Mouse (Mus musculus): ENCODE data around the gene Fnip2. TPM values are rescaled to one million over a fixed set of nuclear protein-coding genes. Genes with fewer than 3 reads are reported as not detected.

Gene Fnip2
- polyA plus RNA-seq, 1 experiment from 2014 or later = 6.4 TPM

DNA sequence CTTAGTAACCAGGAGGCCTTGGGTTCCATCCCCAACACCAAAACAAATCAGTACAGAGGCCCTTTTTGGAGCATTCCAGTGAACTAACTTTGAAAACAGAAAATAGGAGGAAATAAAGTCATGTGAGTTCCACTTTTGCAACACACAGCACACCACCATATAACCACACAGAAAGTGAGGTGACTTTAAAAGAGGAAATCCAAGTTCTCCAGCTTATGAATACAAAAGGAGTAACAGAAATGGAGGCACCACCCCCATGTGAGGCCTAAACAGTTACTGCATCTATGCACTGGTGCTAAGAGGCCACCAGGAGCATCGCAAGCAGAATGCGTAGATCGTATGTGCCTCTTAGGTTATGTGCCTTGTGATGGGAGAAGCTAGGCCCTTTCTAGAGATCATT is 129.3 kb downstream of the Fnip2 start:
- no peak overlapping the region for H3K4me3 ChIP-seq (replicated peaks)
- ATAC-seq (ENCODE audit: insufficient number of reproducible peaks, insufficient read depth, low FRiP score, low TSS enrichment, low read depth) = no peak
- no peaks in the 10 kb centered on the region for H3K27me3 ChIP-seq
- H3K9me3 ChIP-seq = no peaks in the 10 kb centered on the region
- no peak overlapping the region for H3K27ac ChIP-seq
- H3K36me3 ChIP-seq = no peaks in the 10 kb centered on the region
- 97% methylated on average over 3 of the region's 3 CpGs for WGBS
- no peak overlapping the region for H3K4me2 ChIP-seq
- H3K4me1 ChIP-seq (replicated peaks) = 0 out of 2 replicates have a peak, but pooled peaks cover 5% of the 10 kb centered on the region
- H3K9ac ChIP-seq (replicated peaks) = no peak overlapping the region

DNA sequence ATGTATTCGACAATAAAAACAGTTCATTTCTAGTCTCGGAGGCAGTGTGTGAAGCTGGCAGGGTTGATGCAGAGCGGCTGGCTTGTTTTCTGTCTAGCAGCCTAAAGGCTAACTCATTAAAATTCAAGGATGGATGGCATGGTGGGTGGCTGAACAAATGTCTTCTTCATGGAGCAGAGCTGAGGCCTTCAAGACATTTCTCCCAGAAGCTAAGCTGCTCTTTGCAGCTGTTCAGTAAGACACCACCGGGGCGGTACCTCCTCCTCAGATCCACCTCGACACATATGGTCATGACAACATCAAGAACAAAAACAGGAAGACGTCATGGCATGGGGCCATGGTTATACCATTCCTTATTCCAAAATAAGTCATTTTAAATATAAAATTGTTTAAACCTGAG is 131.4 kb downstream of the Fnip2 start:
- no peaks in the 10 kb centered on the region for H3K27me3 ChIP-seq
- H3K4me1 ChIP-seq (replicated peaks) = 0 out of 2 replicates have a peak, but pooled peaks cover under 1% of the 10 kb centered on the region
- no peak for ATAC-seq (ENCODE audit: insufficient number of reproducible peaks, insufficient read depth, low FRiP score, low TSS enrichment, low read depth)
- H3K4me3 ChIP-seq (replicated peaks) = no peak overlapping the region
- H3K36me3 ChIP-seq = no peaks in the 10 kb centered on the region
- no peak overlapping the region for H3K9ac ChIP-seq (replicated peaks)
- no peak overlapping the region for H3K27ac ChIP-seq
- H3K9me3 ChIP-seq = no peaks in the 10 kb centered on the region
- WGBS = 85% methylated on average over 7 of the region's 7 CpGs
- H3K4me2 ChIP-seq = no peak overlapping the region

DNA sequence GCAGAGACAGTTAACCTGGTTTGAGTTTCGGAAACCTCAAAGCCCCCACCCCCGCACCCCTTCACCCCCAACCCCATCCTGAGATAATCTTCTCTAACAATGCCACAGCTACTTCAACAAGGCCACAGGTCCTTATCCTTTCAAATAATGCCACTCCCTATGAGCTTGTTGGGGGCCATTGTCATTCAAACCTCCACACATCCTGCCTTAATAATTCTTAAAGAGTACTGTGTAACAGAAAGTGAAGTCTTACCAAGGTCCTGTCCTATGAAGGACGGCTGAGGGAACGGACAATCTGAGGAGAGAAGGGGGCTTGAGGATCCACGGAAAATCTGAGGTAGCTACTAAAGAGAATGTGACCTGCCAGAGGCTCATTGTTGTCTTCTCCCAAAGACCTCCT is 132.6 kb downstream of the Fnip2 start:
- no peak overlapping the region for H3K4me2 ChIP-seq
- no peak overlapping the region for H3K4me3 ChIP-seq (replicated peaks)
- no peaks in the 10 kb centered on the region for H3K36me3 ChIP-seq
- 69% methylated on average over 5 of the region's 5 CpGs for WGBS
- H3K9me3 ChIP-seq = no peaks in the 10 kb centered on the region
- H3K4me1 ChIP-seq (replicated peaks) = no peaks in the 10 kb centered on the region
- H3K27ac ChIP-seq = no peak overlapping the region
- no peak for ATAC-seq (ENCODE audit: insufficient number of reproducible peaks, insufficient read depth, low FRiP score, low TSS enrichment, low read depth)
- no peak overlapping the region for H3K9ac ChIP-seq (replicated peaks)
- no peaks in the 10 kb centered on the region for H3K27me3 ChIP-seq

GRCm38 (mm10) chr3:79434436-79434835 is 133.2 kb downstream of the Fnip2 start:
- Histone ChIP-seq H3K27me3 (no peaks in the 10 kb centered on the region), H3K4me1 (replicated peaks) (no peaks in the 10 kb centered on the region), H3K27ac (no peak overlapping the region), H3K4me2 (no peak overlapping the region), H3K36me3 (no peaks in the 10 kb centered on the region), H3K9me3 (no peaks in the 10 kb centered on the region), H3K9ac (replicated peaks) (no peak overlapping the region), H3K4me3 (replicated peaks) (no peak overlapping the region)
- no peak for ATAC-seq (ENCODE audit: insufficient number of reproducible peaks, insufficient read depth, low FRiP score, low TSS enrichment, low read depth)
- 81% methylated on average over 9 of the region's 9 CpGs for WGBS

- H3K9ac ChIP-seq (replicated peaks) = no peak overlapping the region
- no peaks in the 10 kb centered on the region for H3K27me3 ChIP-seq
- H3K36me3 ChIP-seq = no peaks in the 10 kb centered on the region
- no peaks in the 10 kb centered on the region for H3K4me1 ChIP-seq (replicated peaks)
- no peak overlapping the region for H3K4me3 ChIP-seq (replicated peaks)
- no peak overlapping the region for H3K27ac ChIP-seq
- no peaks in the 10 kb centered on the region for H3K9me3 ChIP-seq
- no peak for ATAC-seq (ENCODE audit: insufficient number of reproducible peaks, insufficient read depth, low FRiP score, low TSS enrichment, low read depth)
- no peak overlapping the region for H3K4me2 ChIP-seq
These were observed 134.0 kb downstream of the Fnip2 start for GRCm38 (mm10) chr3:79433593-79433992.

DNA sequence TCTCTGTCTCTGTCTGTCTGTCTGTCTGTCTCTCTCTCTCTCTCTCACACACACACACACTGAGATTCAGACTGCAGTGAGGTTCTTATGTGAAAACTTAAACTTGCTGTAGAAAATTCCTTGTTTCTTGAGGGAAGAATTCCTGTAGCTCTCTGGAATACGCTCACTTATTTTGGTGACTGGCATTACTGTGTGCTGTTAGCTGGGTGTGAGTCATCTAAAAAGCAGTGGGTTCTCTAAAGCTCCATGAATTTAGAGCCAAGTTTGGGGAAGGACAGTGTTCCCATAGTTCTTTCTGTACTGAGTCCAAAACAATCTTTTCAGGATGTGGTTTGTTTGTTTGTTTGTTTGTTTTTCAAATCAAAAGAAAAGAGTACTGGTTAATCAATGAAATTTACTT is 142.2 kb downstream of the Fnip2 start:
- no peak overlapping the region for H3K9ac ChIP-seq (replicated peaks)
- no peaks in the 10 kb centered on the region for H3K9me3 ChIP-seq
- no peak for ATAC-seq (ENCODE audit: insufficient number of reproducible peaks, insufficient read depth, low FRiP score, low TSS enrichment, low read depth)
- no peak overlapping the region for H3K27ac ChIP-seq
- 96% methylated on average over 1 of the region's 1 CpGs for WGBS
- H3K36me3 ChIP-seq = no peaks in the 10 kb centered on the region
- H3K27me3 ChIP-seq = no peaks in the 10 kb centered on the region
- no peak overlapping the region for H3K4me3 ChIP-seq (replicated peaks)
- no peaks in the 10 kb centered on the region for H3K4me1 ChIP-seq (replicated peaks)
- H3K4me2 ChIP-seq = no peak overlapping the region

DNA sequence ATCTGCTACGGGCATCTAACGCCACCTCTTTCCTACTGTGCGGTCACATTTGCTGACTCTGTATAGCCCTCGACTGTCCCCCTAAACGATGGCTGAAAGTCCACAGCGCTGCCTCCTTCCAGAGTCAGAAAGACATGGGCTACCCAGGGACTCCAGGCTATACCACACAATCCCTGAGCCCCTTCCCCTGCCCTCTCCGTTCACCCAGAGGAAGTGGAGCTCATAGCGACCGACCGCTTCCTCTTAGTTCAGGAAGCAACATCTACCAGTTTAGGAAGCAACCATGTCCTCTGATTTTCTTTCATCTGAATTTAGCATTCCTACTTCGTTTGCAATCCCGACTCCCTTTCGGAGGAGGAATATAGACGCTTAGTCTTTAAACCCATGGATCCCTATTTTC is 148.7 kb downstream of the Fnip2 start:
- Histone ChIP-seq H3K27ac (no peak overlapping the region), H3K4me1 (replicated peaks) (no peaks in the 10 kb centered on the region), H3K9me3 (no peaks in the 10 kb centered on the region), H3K4me2 (no peak overlapping the region), H3K27me3 (no peaks in the 10 kb centered on the region), H3K4me3 (replicated peaks) (no peak overlapping the region), H3K9ac (replicated peaks) (no peak overlapping the region), H3K36me3 (no peaks in the 10 kb centered on the region)
- WGBS = 88% methylated on average over 14 of the region's 14 CpGs
- ATAC-seq (ENCODE audit: insufficient number of reproducible peaks, insufficient read depth, low FRiP score, low TSS enrichment, low read depth) = no peak

- Histone ChIP-seq H3K27me3 (no peaks in the 10 kb centered on the region), H3K9ac (replicated peaks) (no peak overlapping the region), H3K27ac (no peak overlapping the region), H3K4me3 (replicated peaks) (no peak overlapping the region), H3K36me3 (no peaks in the 10 kb centered on the region), H3K4me1 (replicated peaks) (no peaks in the 10 kb centered on the region; the same call in 1 of the 2 replicates), H3K4me2 (no peak overlapping the region), H3K9me3 (no peaks in the 10 kb centered on the region)
- ATAC-seq (ENCODE audit: insufficient number of reproducible peaks, insufficient read depth, low FRiP score, low TSS enrichment, low read depth) = no peak
- WGBS = 55% methylated on average over 4 of the region's 4 CpGs
These were observed 150.5 kb downstream of the Fnip2 start for GRCm38 (mm10) chr3:79416944-79417680.

DNA sequence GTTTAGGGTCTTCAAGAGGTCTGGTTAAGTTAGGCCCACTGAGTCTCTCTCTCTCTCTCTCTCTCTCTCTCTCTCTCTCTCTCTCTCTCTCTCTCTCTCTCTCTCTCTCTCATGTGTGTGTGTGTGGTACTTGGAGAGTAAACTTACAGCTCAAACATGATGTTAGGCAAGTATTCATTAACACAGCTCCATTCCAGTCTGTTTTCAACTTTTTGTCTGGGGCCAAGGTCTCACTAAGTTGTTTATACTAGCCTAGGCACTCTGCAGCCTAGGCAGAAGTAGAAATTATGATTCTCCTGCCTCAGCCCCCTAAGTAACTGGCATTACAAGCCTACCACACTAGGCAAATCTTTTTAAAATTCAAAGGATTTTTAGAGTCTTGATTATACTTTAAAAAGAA is 151.7 kb downstream of the Fnip2 start:
- no peaks in the 10 kb centered on the region for H3K9me3 ChIP-seq
- H3K4me3 ChIP-seq (replicated peaks) = no peak overlapping the region
- H3K27me3 ChIP-seq = no peaks in the 10 kb centered on the region
- peaks cover 3% of the 10 kb centered on the region; the same call in 1 of the 2 replicates for H3K4me1 ChIP-seq (replicated peaks)
- H3K27ac ChIP-seq = no peak overlapping the region
- no peak overlapping the region for H3K9ac ChIP-seq (replicated peaks)
- no peaks in the 10 kb centered on the region for H3K36me3 ChIP-seq
- no peak for ATAC-seq (ENCODE audit: insufficient number of reproducible peaks, insufficient read depth, low FRiP score, low TSS enrichment, low read depth)
- no peak overlapping the region for H3K4me2 ChIP-seq

DNA sequence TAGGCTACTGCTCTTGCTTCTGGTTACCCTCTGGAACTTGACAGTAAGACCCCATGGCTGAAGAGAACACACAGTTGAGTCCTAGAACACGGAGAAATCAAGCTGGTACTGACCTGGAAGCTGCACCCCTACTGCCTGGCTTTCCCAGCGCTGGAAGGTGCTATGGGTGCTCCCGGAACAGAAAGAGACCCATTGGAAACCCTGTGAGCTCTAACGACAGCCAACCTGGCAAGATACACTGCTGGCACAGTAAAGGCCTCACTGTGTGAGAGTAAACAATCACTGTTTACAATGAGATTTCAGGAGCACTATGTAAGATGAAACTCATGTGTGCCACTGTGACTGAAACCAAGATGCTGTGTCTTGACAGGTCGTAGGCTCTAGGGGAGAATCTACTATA is 152.5 kb downstream of the Fnip2 start:
- Histone ChIP-seq H3K4me3 (replicated peaks) (no peak overlapping the region), H3K4me1 (replicated peaks) (peaks cover 3% of the 10 kb centered on the region; the same call in 1 of the 2 replicates), H3K27ac (no peak overlapping the region), H3K9ac (replicated peaks) (no peak overlapping the region), H3K27me3 (no peaks in the 10 kb centered on the region), H3K36me3 (no peaks in the 10 kb centered on the region), H3K4me2 (no peak overlapping the region), H3K9me3 (no peaks in the 10 kb centered on the region)
- 77% methylated on average over 5 of the region's 5 CpGs for whole genome bisulfite sequencing
- no peak for ATAC-seq (ENCODE audit: insufficient number of reproducible peaks, insufficient read depth, low FRiP score, low TSS enrichment, low read depth)

DNA sequence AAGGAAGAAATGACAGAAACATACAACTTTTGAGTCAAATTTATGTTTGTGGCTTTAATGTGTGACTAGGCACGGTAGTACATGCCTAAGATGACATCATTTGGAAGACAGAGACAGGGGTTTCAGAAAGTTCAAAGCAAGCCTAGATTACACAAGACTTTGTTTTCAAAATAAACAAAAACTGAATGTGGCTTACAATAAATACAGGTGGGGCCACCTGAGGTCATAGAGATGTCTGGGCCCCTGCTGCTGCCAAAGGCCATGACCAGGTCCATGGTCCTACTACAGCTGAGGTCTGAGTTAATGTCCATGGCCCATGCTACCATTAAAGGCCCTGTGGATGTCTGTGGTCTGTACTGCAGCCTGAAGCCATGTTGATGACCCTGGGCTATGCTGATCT is 154.1 kb downstream of the Fnip2 start:
- H3K4me1 ChIP-seq (replicated peaks) = peaks cover 3% of the 10 kb centered on the region; the same call in 1 of the 2 replicates
- no peaks in the 10 kb centered on the region for H3K27me3 ChIP-seq
- H3K9ac ChIP-seq (replicated peaks) = no peak overlapping the region
- no peak overlapping the region for H3K27ac ChIP-seq
- no peak overlapping the region for H3K4me3 ChIP-seq (replicated peaks)
- H3K4me2 ChIP-seq = no peak overlapping the region
- WGBS = 86% methylated on average over 1 of the region's 1 CpGs
- H3K36me3 ChIP-seq = no peaks in the 10 kb centered on the region
- ATAC-seq (ENCODE audit: insufficient number of reproducible peaks, insufficient read depth, low FRiP score, low TSS enrichment, low read depth) = no peak
- no peaks in the 10 kb centered on the region for H3K9me3 ChIP-seq

GRCm38 (mm10) chr3:79411666-79412065 is 155.9 kb downstream of the Fnip2 start:
- Histone ChIP-seq H3K4me2 (no peak overlapping the region), H3K4me3 (replicated peaks) (no peak overlapping the region)
- no peak for ATAC-seq (ENCODE audit: insufficient number of reproducible peaks, insufficient read depth, low FRiP score, low TSS enrichment, low read depth)

More at GRCm38 (mm10) chr3:79411666-79412065, 155.9 kb downstream of the Fnip2 start:
- Histone ChIP-seq H3K9ac (replicated peaks) (no peak overlapping the region), H3K27me3 (no peaks in the 10 kb centered on the region), H3K36me3 (no peaks in the 10 kb centered on the region), H3K27ac (no peak overlapping the region), H3K4me1 (replicated peaks) (peaks cover 12% of the 10 kb centered on the region), H3K9me3 (no peaks in the 10 kb centered on the region)
- WGBS = 41% methylated on average over 2 of the region's 2 CpGs
